Mouse (Mus musculus): ENCODE results near the gene Mphosph6. TPM values are rescaled to one million over a fixed set of nuclear protein-coding genes. Genes with fewer than 3 reads are reported as not detected.

The Mphosph6 gene
- polyA plus RNA-seq, 2 experiments = 21.9 to 34.4 TPM

GRCm38 (mm10) chr8:117746651-117747050 lies 55.1 kb downstream of the Mphosph6 start:
- TF ChIP-seq EP300 (IDR thresholded peaks at IDR 0.05; ENCODE audit: low read depth) (no peak), CTCF (IDR thresholded peaks at IDR 0.05; ENCODE audit: low read depth) (no peak)
- WGBS (ENCODE audit: insufficient replicate concordance) = 71% methylated on average over 5 of the region's 5 CpGs
- no peak overlapping the region for H3K9ac ChIP-seq (replicated peaks)
- H3K9me3 ChIP-seq (ENCODE audit: control insufficient read depth, low read length) = no peaks in the 10 kb centered on the region
- H3K4me2 ChIP-seq (ENCODE audit: low read depth) = no peak overlapping the region
- H3K36me3 ChIP-seq (replicated peaks; ENCODE audit: control insufficient read depth, insufficient read depth, low read depth) = no peaks in the 10 kb centered on the region
- no peak overlapping the region for H3K4me3 ChIP-seq (ENCODE audit: insufficient read depth in 1 of 2, low read depth in 2 of 2, low read length in 2 of 2)
- peaks cover 0 to 7% of the 10 kb centered on the region in 2 experiments; a peak in 1 of 4 replicates for H3K4me1 ChIP-seq (replicated peaks; ENCODE audit: control insufficient read depth in 2 of 2, insufficient read depth in 2 of 2, low read length in 1 of 2)
- no peaks in the 10 kb centered on the region for H3K27me3 ChIP-seq (ENCODE audit: control insufficient read depth, insufficient read depth, low read length)
- peak; percentile 34; the same call in 1 of the 2 replicates for ATAC-seq (ENCODE audit: insufficient read depth)
- no peak for DNase-seq (ENCODE audit: low read depth in 3 of 3, low spot score in 3 of 3)
- no peak overlapping the region for H3K27ac ChIP-seq

GRCm38 (mm10) chr8:117742431-117743012 lies 59.2 kb downstream of the Mphosph6 start:
- peaks cover 0 to 4% of the 10 kb centered on the region in 2 experiments; a peak in 1 of 4 replicates for H3K4me1 ChIP-seq (replicated peaks; ENCODE audit: control insufficient read depth in 2 of 2, insufficient read depth in 2 of 2, low read length in 1 of 2)
- no peaks in the 10 kb centered on the region for H3K27me3 ChIP-seq (ENCODE audit: control insufficient read depth, insufficient read depth, low read length)
- 75% methylated on average over 15 of the region's 15 CpGs for WGBS (ENCODE audit: insufficient replicate concordance)
- no peak overlapping the region for H3K9ac ChIP-seq (replicated peaks)
- H3K4me3 ChIP-seq (ENCODE audit: insufficient read depth in 1 of 2, low read depth in 2 of 2, low read length in 2 of 2) = no peak overlapping the region
- no peak for TF ChIP-seq CTCF (IDR thresholded peaks at IDR 0.05; ENCODE audit: low read depth)
- TF ChIP-seq EP300 (IDR thresholded peaks at IDR 0.05; ENCODE audit: low read depth) = no peak
- no peak for DNase-seq (ENCODE audit: low read depth in 3 of 3, low spot score in 3 of 3)
- H3K27ac ChIP-seq = no peak overlapping the region
- ATAC-seq (ENCODE audit: insufficient read depth) = no peak
- no peaks in the 10 kb centered on the region for H3K36me3 ChIP-seq (replicated peaks; ENCODE audit: control insufficient read depth, insufficient read depth, low read depth)
- no peaks in the 10 kb centered on the region for H3K9me3 ChIP-seq (ENCODE audit: control insufficient read depth, low read length)
- H3K4me2 ChIP-seq (ENCODE audit: low read depth) = no peak overlapping the region

Other genes starting within 250 kb of the Mphosph6 start
- 1.7 TPM in 2 replicates for gene Sdr42e1, start 128.3 kb downstream of the Mphosph6 start, polyA plus RNA-seq (2012; rRNA removed)
- 0.99 and 1.7 TPM in 2 replicates for gene Sdr42e1, start 128.3 kb downstream of the Mphosph6 start, polyA plus RNA-seq (2014; fragmentation: Nextera tagmentation; extraction: Ambion mirVana)
- 27.9 and 32.7 TPM in 2 replicates for gene Hsd17b2, start 100.0 kb downstream of the Mphosph6 start, polyA plus RNA-seq (2012; rRNA removed)
- 58.0 and 65.1 TPM in 2 replicates for gene Hsd17b2, start 100.0 kb downstream of the Mphosph6 start, polyA plus RNA-seq (2014; fragmentation: Nextera tagmentation; extraction: Ambion mirVana)

All from liver, embryonic 14.5 days (tissue).